Mouse (Mus musculus): ENCODE measurements at regions not wholly inside any gene's neighbourhood (a gene's known extent, or its start where the extent isn't known, plus 50 kb on each side); places are given as distances from the start of the nearest gene placed in this dataset.

DNA sequence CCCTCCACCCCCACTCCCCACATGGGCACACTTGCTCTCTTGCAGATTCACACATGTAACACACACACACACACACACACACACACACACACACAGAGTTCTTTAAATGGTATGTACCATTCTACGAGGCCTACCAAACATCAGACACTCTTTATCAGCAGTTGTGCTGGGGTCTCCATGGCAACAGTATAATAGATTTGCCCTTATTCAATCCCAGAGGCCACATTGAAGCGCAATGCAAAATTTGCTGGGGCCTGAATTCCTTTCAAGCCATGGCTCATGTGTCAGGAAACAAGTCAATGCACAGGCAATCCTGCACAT, 502.7 kb upstream of the Smim15 start:
- Histone ChIP-seq H3K4me2 (replicated peaks) (0 out of 2 replicates have a peak overlapping the region, but pooled peaks have one; percentile 11), H3K27ac (peak overlapping the region; percentile 93), H3K36me3 (no peaks in the 10 kb centered on the region), H3K4me3 (no peak overlapping the region), H3K27me3 (no peaks in the 10 kb centered on the region), H3K9me3 (replicated peaks) (no peaks in the 10 kb centered on the region), H3K9ac (0 out of 2 replicates have a peak overlapping the region, but pooled peaks have one; percentile 20), H3K4me1 (peaks cover 31% of the 10 kb centered on the region)
- WGBS, result 2% methylated on average over 2 of the region's 2 CpGs
- peak; percentile 66 for ATAC-seq (ENCODE audit: low FRiP score)

- Histone ChIP-seq H3K9me3 (replicated peaks) (no peaks in the 10 kb centered on the region), H3K27ac (peak overlapping the region; percentile 93), H3K4me3 (no peak overlapping the region), H3K9ac (peak overlapping the region; percentile 20; the same call in 1 of the 2 replicates), H3K27me3 (no peaks in the 10 kb centered on the region), H3K4me1 (peaks cover 26% of the 10 kb centered on the region), H3K4me2 (replicated peaks) (0 out of 2 replicates have a peak overlapping the region, but pooled peaks have one; percentile 11), H3K36me3 (no peaks in the 10 kb centered on the region)
- WGBS, result 40% methylated on average over 16 of the region's 16 CpGs
- peak; percentile 88 for ATAC-seq (ENCODE audit: low FRiP score)
Observed at GRCm38 (mm10) chr13:107540784-107541634, 503.2 kb upstream of the Smim15 start.

DNA sequence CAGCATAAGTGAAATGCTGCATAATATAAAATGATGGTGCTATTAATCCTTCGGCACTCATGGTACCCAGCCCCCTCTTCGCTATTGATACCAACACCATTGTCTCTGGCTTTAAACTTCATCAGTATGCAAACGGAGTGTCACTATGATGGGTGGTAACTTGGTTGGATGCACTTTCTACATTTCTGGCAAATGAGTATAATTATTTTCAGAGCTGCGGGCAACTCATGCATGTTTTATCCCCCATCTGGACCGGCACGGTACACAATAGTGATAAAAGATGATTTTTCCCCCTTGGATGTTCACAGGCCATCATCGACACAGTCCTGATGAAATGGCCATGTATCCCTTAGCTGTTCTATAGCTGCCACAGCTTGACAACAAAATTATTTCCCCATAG, 503.9 kb upstream of the Smim15 start:
- Histone ChIP-seq H3K9me3 (replicated peaks) (no peaks in the 10 kb centered on the region), H3K4me3 (no peak overlapping the region), H3K4me2 (replicated peaks) (no peak overlapping the region), H3K27ac (peak overlapping the region; percentile 93), H3K27me3 (no peaks in the 10 kb centered on the region), H3K36me3 (no peaks in the 10 kb centered on the region), H3K4me1 (peaks cover 20% of the 10 kb centered on the region), H3K9ac (no peak overlapping the region; the same call in 1 of the 2 replicates)
- 45% methylated on average over 7 of the region's 7 CpGs for WGBS
- peak; percentile 84 for ATAC-seq (ENCODE audit: low FRiP score)

- Histone ChIP-seq H3K27me3 (no peaks in the 10 kb centered on the region), H3K4me3 (no peak overlapping the region), H3K9ac (no peak overlapping the region), H3K4me2 (replicated peaks) (no peak overlapping the region), H3K4me1 (peaks cover 20% of the 10 kb centered on the region), H3K27ac (peak overlapping the region; percentile 93), H3K36me3 (no peaks in the 10 kb centered on the region), H3K9me3 (replicated peaks) (no peaks in the 10 kb centered on the region)
- WGBS, result 72% methylated on average over 4 of the region's 4 CpGs
- peak; percentile 52 for ATAC-seq (ENCODE audit: low FRiP score)
Observed at GRCm38 (mm10) chr13:107539867-107540266, 504.4 kb upstream of the Smim15 start.

DNA sequence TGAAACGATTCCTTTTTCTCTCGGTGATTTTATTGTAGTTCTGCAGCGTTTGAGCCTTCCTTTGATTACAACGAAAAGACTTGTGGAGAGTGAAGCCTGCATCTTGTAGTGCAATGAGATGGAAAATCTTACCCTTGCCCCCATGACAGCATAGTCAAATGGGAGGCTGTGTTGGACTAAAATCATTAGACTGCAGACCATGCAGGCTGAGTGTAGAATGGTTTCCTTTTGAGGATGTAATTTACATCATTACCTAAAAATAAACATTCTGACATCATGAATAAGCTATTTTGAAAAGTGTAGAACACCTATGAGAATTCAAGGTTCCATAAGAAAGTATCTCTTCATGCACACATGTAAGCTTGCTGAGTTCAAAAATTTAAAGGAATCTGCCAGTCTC, 504.9 kb upstream of the Smim15 start:
- Histone ChIP-seq H3K4me2 (replicated peaks) (no peak overlapping the region), H3K4me3 (no peak overlapping the region), H3K9me3 (replicated peaks) (no peaks in the 10 kb centered on the region), H3K4me1 (peaks cover 20% of the 10 kb centered on the region), H3K36me3 (no peaks in the 10 kb centered on the region), H3K27me3 (no peaks in the 10 kb centered on the region), H3K9ac (no peak overlapping the region), H3K27ac (peak overlapping the region; percentile 75)
- WGBS, result 62% methylated on average over 4 of the region's 4 CpGs
- no peak for ATAC-seq (ENCODE audit: low FRiP score)

DNA sequence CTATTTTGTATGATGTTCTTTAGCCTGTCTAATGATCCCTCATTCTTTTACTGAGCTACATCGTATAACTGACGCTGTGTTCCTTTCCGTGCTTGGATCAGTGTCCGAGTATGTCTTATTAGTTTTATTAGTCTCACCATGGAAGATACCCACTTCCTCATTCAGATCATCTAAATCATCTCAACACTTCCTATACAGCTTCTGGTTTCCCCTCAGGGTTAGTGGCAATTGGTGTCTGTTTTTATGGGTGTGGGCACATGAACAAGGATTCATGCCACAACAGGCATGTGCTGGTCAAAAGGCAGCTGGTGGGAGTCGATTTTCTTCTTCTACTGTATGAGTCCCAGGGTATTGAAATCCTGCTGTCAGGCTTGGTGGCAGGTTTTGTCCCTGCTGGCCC, 509.0 kb upstream of the Smim15 start:
- Histone ChIP-seq H3K4me3 (no peak overlapping the region), H3K9ac (no peak overlapping the region), H3K27ac (no peak overlapping the region), H3K27me3 (no peaks in the 10 kb centered on the region), H3K4me1 (peaks cover 10% of the 10 kb centered on the region), H3K9me3 (replicated peaks) (no peaks in the 10 kb centered on the region), H3K4me2 (replicated peaks) (no peak overlapping the region), H3K36me3 (no peaks in the 10 kb centered on the region)
- ATAC-seq (ENCODE audit: low FRiP score), result no peak
- WGBS, result 90% methylated on average over 5 of the region's 5 CpGs

DNA sequence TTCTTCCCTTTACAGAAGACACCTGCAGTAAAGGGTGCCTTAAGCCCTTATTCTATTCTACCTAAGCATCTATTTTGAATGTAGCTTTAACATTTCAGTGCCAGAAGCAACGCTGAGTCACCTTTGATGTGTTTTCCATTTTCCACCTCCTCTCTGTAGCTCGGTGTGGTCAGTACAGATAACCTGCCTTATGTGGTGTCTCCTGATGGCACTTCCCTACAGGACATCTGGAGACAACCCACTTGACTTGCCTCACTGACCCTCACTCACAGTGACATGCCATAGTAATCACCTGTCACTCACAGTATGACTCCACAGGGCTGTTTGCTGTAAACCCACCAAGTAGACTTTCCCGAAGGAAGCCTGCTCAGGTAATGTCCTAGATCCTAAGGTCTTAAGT, 510.9 kb upstream of the Smim15 start:
- Histone ChIP-seq H3K27me3 (no peaks in the 10 kb centered on the region), H3K9ac (no peak overlapping the region), H3K4me2 (replicated peaks) (no peak overlapping the region), H3K36me3 (no peaks in the 10 kb centered on the region), H3K4me1 (peaks cover 8% of the 10 kb centered on the region; the same call in 1 of the 2 replicates), H3K4me3 (no peak overlapping the region), H3K9me3 (replicated peaks) (no peaks in the 10 kb centered on the region), H3K27ac (no peak overlapping the region)
- ATAC-seq (ENCODE audit: low FRiP score), result no peak
- 90% methylated on average over 3 of the region's 3 CpGs for WGBS

DNA sequence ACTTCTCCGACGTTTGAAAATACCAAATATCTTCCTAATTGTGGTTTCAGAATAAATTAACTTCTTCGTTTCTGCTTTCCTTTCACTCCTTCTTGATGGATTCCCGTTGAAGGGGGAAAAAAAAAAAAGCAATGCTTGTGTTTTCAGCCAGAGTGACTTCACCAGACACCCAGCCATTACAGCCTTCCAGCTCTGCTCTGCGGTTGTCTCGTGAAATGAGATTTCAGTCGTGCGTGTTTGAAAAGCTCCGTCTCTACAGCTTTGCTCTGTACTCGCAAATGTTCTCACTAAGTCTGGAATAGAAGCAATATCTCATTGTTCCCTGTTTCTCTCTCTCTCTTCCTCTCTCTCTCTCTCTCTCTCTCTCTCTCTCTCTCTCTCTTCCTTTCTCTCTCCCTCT, 509.6 kb upstream of the Kif2a start:
- no peak overlapping the region for H3K4me3 ChIP-seq
- no peaks in the 10 kb centered on the region for H3K36me3 ChIP-seq
- no peaks in the 10 kb centered on the region for H3K27me3 ChIP-seq
- no peak overlapping the region for H3K4me2 ChIP-seq (replicated peaks)
- H3K9me3 ChIP-seq (replicated peaks), result no peaks in the 10 kb centered on the region
- H3K27ac ChIP-seq, result peak overlapping the region; percentile 44; the same call in 1 of the 2 replicates
- no peak for ATAC-seq (ENCODE audit: low FRiP score)
- H3K9ac ChIP-seq, result no peak overlapping the region
- WGBS, result 50% methylated on average over 10 of the region's 10 CpGs
- H3K4me1 ChIP-seq, result peaks cover 8% of the 10 kb centered on the region; the same call in 1 of the 2 replicates

- peak; percentile 43; the same call in 1 of the 2 replicates for ATAC-seq (ENCODE audit: low FRiP score)
- H3K9ac ChIP-seq, result no peak overlapping the region
- H3K4me2 ChIP-seq (replicated peaks), result no peak overlapping the region
- no peaks in the 10 kb centered on the region for H3K9me3 ChIP-seq (replicated peaks)
- peaks cover 8% of the 10 kb centered on the region; the same call in 1 of the 2 replicates for H3K4me1 ChIP-seq
- H3K27ac ChIP-seq, result peak overlapping the region; percentile 44; the same call in 1 of the 2 replicates
- 26% methylated on average over 8 of the region's 8 CpGs for WGBS
- H3K27me3 ChIP-seq, result no peaks in the 10 kb centered on the region
- H3K36me3 ChIP-seq, result no peaks in the 10 kb centered on the region
- H3K4me3 ChIP-seq, result no peak overlapping the region
Observed at GRCm38 (mm10) chr13:107531026-107531425, 509.1 kb upstream of the Kif2a start.

DNA sequence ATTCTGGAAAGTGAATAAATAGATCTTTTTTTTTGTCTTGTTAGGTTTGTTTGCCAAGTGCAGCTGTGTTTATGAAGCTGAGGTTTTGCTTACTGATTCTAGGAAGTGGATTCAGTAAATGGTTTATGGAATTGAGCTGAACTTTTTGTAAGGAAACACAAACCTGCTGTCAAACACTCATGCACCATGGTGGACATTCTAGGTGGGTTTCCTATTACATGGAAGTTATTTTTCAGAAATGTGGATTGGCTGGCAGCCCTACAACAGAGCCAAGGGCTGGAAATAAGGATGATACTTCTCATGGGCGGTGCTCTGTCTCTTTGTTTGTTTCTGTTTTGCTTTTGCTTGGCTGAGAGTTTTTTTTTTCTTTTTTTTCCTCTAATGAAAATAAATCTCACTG, 508.5 kb upstream of the Kif2a start:
- Histone ChIP-seq H3K4me2 (replicated peaks) (no peak overlapping the region), H3K36me3 (no peaks in the 10 kb centered on the region), H3K9ac (no peak overlapping the region), H3K4me3 (no peak overlapping the region), H3K27ac (no peak overlapping the region), H3K27me3 (no peaks in the 10 kb centered on the region), H3K4me1 (peaks cover 8% of the 10 kb centered on the region; the same call in 1 of the 2 replicates), H3K9me3 (replicated peaks) (no peaks in the 10 kb centered on the region)
- WGBS, result 85% methylated on average over 1 of the region's 1 CpGs
- ATAC-seq (ENCODE audit: low FRiP score), result no peak

- no peaks in the 10 kb centered on the region for H3K27me3 ChIP-seq
- H3K9ac ChIP-seq, result no peak overlapping the region
- 77% methylated on average over 15 of the region's 15 CpGs for WGBS
- no peak overlapping the region for H3K27ac ChIP-seq
- H3K9me3 ChIP-seq (replicated peaks), result no peaks in the 10 kb centered on the region
- H3K4me3 ChIP-seq, result no peak overlapping the region
- no peaks in the 10 kb centered on the region for H3K36me3 ChIP-seq
- H3K4me2 ChIP-seq (replicated peaks), result no peak overlapping the region
- H3K4me1 ChIP-seq, result peaks cover 8% of the 10 kb centered on the region; the same call in 1 of the 2 replicates
- ATAC-seq (ENCODE audit: low FRiP score), result no peak
Observed at GRCm38 (mm10) chr13:107528724-107529456, 507.0 kb upstream of the Kif2a start.

DNA sequence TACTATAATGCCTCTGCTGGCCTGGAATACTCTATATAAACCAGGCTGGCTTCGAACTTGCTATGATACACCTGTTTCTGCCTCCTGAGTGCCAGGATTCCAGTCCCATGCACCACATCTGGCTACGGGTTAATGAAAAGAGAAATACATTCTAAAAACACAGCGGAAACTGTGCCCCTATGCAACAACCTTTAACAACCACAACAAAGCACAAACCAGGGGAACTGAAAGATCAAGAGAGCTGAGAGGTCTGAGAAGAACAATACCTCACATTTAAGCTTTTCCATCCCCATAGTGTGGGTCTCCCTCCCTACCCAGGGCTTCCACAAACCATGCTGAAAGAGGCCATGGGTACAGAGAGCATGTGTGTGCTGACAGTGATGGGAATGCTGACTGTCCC, 501.0 kb upstream of the Kif2a start:
- no peak overlapping the region for H3K9ac ChIP-seq
- no peaks in the 10 kb centered on the region for H3K36me3 ChIP-seq
- 88% methylated on average over 3 of the region's 3 CpGs for WGBS
- no peaks in the 10 kb centered on the region for H3K27me3 ChIP-seq
- no peak for ATAC-seq (ENCODE audit: low FRiP score)
- H3K4me2 ChIP-seq (replicated peaks), result no peak overlapping the region
- H3K27ac ChIP-seq, result no peak overlapping the region
- no peaks in the 10 kb centered on the region for H3K4me1 ChIP-seq
- no peak overlapping the region for H3K4me3 ChIP-seq
- no peaks in the 10 kb centered on the region for H3K9me3 ChIP-seq (replicated peaks)

Measured in hindbrain, embryonic 12.5 days (tissue).